In the genomic region with DNA sequence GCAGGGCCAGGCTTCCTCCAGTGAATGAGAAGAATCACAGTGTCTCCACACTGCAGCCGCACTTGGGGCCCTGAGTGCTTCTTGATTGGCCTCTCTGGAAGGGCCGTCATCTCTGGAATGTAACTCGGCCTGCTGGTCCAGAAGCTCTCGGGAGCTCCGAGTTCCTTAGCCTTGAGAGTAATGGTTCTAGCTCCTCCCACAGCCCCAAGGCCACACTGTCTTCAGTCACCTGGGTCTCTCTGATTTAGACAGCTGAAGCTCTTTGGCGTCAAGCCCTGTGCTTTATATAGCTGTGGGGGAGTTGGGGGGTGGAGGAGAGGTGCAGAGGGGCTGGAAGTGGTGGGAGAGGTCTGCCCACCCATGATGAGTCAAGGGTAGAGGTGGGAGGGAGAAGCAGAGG, we compare ENCODE assay signal across 9 mouse cellular contexts. TPM values are rescaled to one million over a fixed set of nuclear protein-coding genes. Genes with fewer than 3 reads are reported as not detected.
A peak's percentile ranks its signal among the peaks of the same experiment; 100 is the strongest.
DNase-seq lines count a peak whose midpoint lies in the region; ATAC-seq and TF ChIP-seq lines count a peak whose summit lies in the region.
"Had no signal": no experiment of that assay in that cellular context is flagged by ENCODE, and none has a peak within 500 bp of the region (broad histone marks: within the 10 kb centered on the region; RNA-seq: fewer than 3 reads in every experiment).

No protein-coding gene starts in this region.

- TF ChIP-seq POLR2A in myocyte (IDR thresholded peaks at IDR 0.05; ENCODE audit: insufficient read length, low read depth), result no peak
- TF ChIP-seq POLR2A in thymus, adult 2 months (IDR thresholded peaks at IDR 0.05; ENCODE audit: control insufficient read depth, extremely low read depth, insufficient read depth, low read length, poor library complexity), result no peak

- H3K4me3 ChIP-seq in limb, embryonic 11.5 days (ENCODE audit: low read depth, low read length), result no peak overlapping the region
- H3K4me3 ChIP-seq in myocyte, result no peak overlapping the region
- no peak overlapping the region for H3K4me3 ChIP-seq in thymus, adult 2 months (ENCODE audit: control insufficient read depth, insufficient read depth, low read length)
- H3K4me3 ChIP-seq in midbrain, embryonic 15.5 days, result no peak overlapping the region

- peak; percentile 40 for ATAC-seq in erythroblast, adult 5-6 weeks (replicated peaks; ENCODE audit: low FRiP score, poor library complexity, severe bottlenecking)
- no peak for ATAC-seq in limb, embryonic 11.5 days (ENCODE audit: insufficient number of reproducible peaks, low FRiP score, low TSS enrichment, low read depth)
- ATAC-seq in midbrain, embryonic 15.5 days (replicated peaks), result no peak

- H3K9me3 ChIP-seq in limb, embryonic 11.5 days (ENCODE audit: control insufficient read depth, low read length), result no peaks in the 10 kb centered on the region
- H3K9me3 ChIP-seq in midbrain, embryonic 15.5 days, result no peaks in the 10 kb centered on the region

- no peak overlapping the region for H3ac ChIP-seq in myocyte (ENCODE audit: control insufficient read depth, insufficient read length)

- 0 out of 2 replicates have a peak, but pooled peaks cover 3% of the 10 kb centered on the region for H3K36me3 ChIP-seq in limb, embryonic 11.5 days (ENCODE audit: control insufficient read depth, insufficient read depth, low read length)
- no peaks in the 10 kb centered on the region for H3K36me3 ChIP-seq in myocyte (ENCODE audit: control insufficient read depth, insufficient read depth)
- H3K36me3 ChIP-seq in thymus, adult 2 months (ENCODE audit: control insufficient read depth, insufficient read depth, low read length), result no peaks in the 10 kb centered on the region
- no peaks in the 10 kb centered on the region for H3K36me3 ChIP-seq in midbrain, embryonic 15.5 days (replicated peaks)

- DNase-seq in heart, adult 11 months, result peak; percentile 91
- DNase-seq in heart, adult 9 months (ENCODE audit: low spot score in 2 of 2), result no peak
- DNase-seq in limb, embryonic 11.5 days (ENCODE audit: low spot score), result peak; percentile 40
- DNase-seq in layer of hippocampus, postnatal 14 days (ENCODE audit: low spot score in 2 of 2), result no peak
- DNase-seq in thymus, adult 2 months, result no peak
- DNase-seq: cerebellum, adult 9-10 months had no signal

- WGBS in limb, embryonic 11.5 days, result 22% methylated on average over 6 of the region's 6 CpGs
- WGBS in thymus, adult 2 months, result 93% methylated on average over 6 of the region's 6 CpGs
- 76% methylated on average over 6 of the region's 6 CpGs for WGBS in midbrain, embryonic 15.5 days

- H3K27me3 ChIP-seq in limb, embryonic 11.5 days (ENCODE audit: control insufficient read depth, insufficient read depth, low read length), result no peaks in the 10 kb centered on the region
- H3K27me3 ChIP-seq in myocyte (ENCODE audit: control insufficient read depth, insufficient read depth, insufficient read length), result no peaks in the 10 kb centered on the region
- H3K27me3 ChIP-seq in thymus, adult 2 months (ENCODE audit: control insufficient read depth, insufficient read depth, low read length), result no peaks in the 10 kb centered on the region
- no peaks in the 10 kb centered on the region for H3K27me3 ChIP-seq in midbrain, embryonic 15.5 days (replicated peaks)

- no peak for TF ChIP-seq CTCF in thymus, adult 2 months (IDR thresholded peaks at IDR 0.05; ENCODE audit: borderline replicate concordance, control insufficient read depth, extremely low read depth, insufficient read depth, low read length, poor library complexity)

- no peak overlapping the region for H3K9ac ChIP-seq in limb, embryonic 11.5 days (ENCODE audit: low read length)
- H3K9ac ChIP-seq in midbrain, embryonic 15.5 days, result no peak overlapping the region

- peaks cover 7% of the 10 kb centered on the region; the same call in 1 of the 2 replicates for H3K4me1 ChIP-seq in limb, embryonic 11.5 days (ENCODE audit: control insufficient read depth, insufficient read depth, low read length)
- H3K4me1 ChIP-seq in thymus, adult 2 months (replicated peaks; ENCODE audit: control insufficient read depth, insufficient read depth, low read length), result 0 out of 2 replicates have a peak, but pooled peaks cover 3% of the 10 kb centered on the region
- no peaks in the 10 kb centered on the region for H3K4me1 ChIP-seq in midbrain, embryonic 15.5 days

- no peak overlapping the region for H3K4me2 ChIP-seq in limb, embryonic 11.5 days (ENCODE audit: low read depth, severe bottlenecking)
- H3K4me2 ChIP-seq in myocyte (ENCODE audit: low read depth), result peak overlapping the region; percentile 42
- H3K4me2 ChIP-seq in midbrain, embryonic 15.5 days, result no peak overlapping the region

- no peak overlapping the region for H3K27ac ChIP-seq in limb, embryonic 11.5 days (replicated peaks; ENCODE audit: low read depth, low read length)
- H3K27ac ChIP-seq in thymus, adult 2 months (ENCODE audit: control insufficient read depth, insufficient read depth, low read length), result no peak overlapping the region
- H3K27ac ChIP-seq in midbrain, embryonic 15.5 days, result no peak overlapping the region

- H3K79me2 ChIP-seq in myocyte (ENCODE audit: control insufficient read depth, insufficient read depth), result peaks cover 89% of the 10 kb centered on the region

TF ChIP-seq in myocyte, 11 proteins besides CTCF, POLR2A, EP300 and RAD21:
- peak in 1 of 3 experiments; percentile 65 for TF ChIP-seq MYOD1 (IDR thresholded peaks at IDR 0.05; ENCODE audit: control insufficient read depth in 1 of 3, insufficient read length in 2 of 3, low read depth in 2 of 3)
- no peak for TF ChIP-seq E2F4 (IDR thresholded peaks at IDR 0.05; ENCODE audit: insufficient read depth)
- peak in 2 of 3 experiments; percentile 2 to 59 for TF ChIP-seq MYOG (IDR thresholded peaks at IDR 0.05; ENCODE audit: control insufficient read depth in 1 of 3, insufficient read depth in 1 of 3, insufficient read length in 2 of 3, low read depth in 2 of 3)

RNA-seq across cellular contexts. Expression of gene Piezo1, which starts 14.1 kb away (rescaled TPM):
- 12.1 and 17.1 TPM in 2 replicates for total RNA-seq in erythroblast, adult 5-6 weeks (2015; ENCODE audit: low replicate concordance)
- total RNA-seq in erythroblast, adult 5-6 weeks (2017; ENCODE audit: low replicate concordance), result 14.7 and 23.0 TPM in 2 replicates
- polyA plus RNA-seq in limb, embryonic 11.5 days (2014; fragmentation: Nextera tagmentation; extraction: Ambion mirVana), result 6.2 and 7.2 TPM in 2 replicates
- polyA plus RNA-seq in myocyte (2012; fragmentation: generic; extraction: Trizol), result 156 TPM
- 1 to 10 TPM; 5.1 to 6.5 TPM for total RNA-seq in layer of hippocampus, postnatal 14 days (2021)
- 93.6 and 106 TPM in 2 replicates for polyA plus RNA-seq in thymus, adult 2 months (2012; rRNA removed)
- 2.7 and 3.3 TPM in 2 replicates for polyA plus RNA-seq in midbrain, embryonic 15.5 days (2015; fragmentation: Nextera tagmentation; extraction: Ambion mirVana)

RNA-seq across cellular contexts. Expression of gene Cdt1, which starts 30.8 kb away (rescaled TPM):
- total RNA-seq in erythroblast, adult 5-6 weeks (2015; ENCODE audit: low replicate concordance), result 16.1 and 24.2 TPM in 2 replicates
- 38.2 and 47.5 TPM in 2 replicates for total RNA-seq in erythroblast, adult 5-6 weeks (2017; ENCODE audit: low replicate concordance)
- polyA plus RNA-seq in limb, embryonic 11.5 days (2014; fragmentation: Nextera tagmentation; extraction: Ambion mirVana), result 46.4 and 51.7 TPM in 2 replicates
- 19.7 TPM for polyA plus RNA-seq in myocyte (2012; fragmentation: generic; extraction: Trizol)
- total RNA-seq in layer of hippocampus, postnatal 14 days (2021), result 1 to 10 TPM; 2.0 to 2.9 TPM
- 136 and 210 TPM in 2 replicates for polyA plus RNA-seq in thymus, adult 2 months (2012; rRNA removed)
- 7.0 and 8.2 TPM in 2 replicates for polyA plus RNA-seq in midbrain, embryonic 15.5 days (2015; fragmentation: Nextera tagmentation; extraction: Ambion mirVana)

RNA-seq across cellular contexts. Expression of gene Aprt, which starts 39.7 kb away (rescaled TPM):
- total RNA-seq in erythroblast, adult 5-6 weeks (2015; ENCODE audit: low replicate concordance), result 77.1 and 85.7 TPM in 2 replicates
- total RNA-seq in erythroblast, adult 5-6 weeks (2017; ENCODE audit: low replicate concordance), result 20.6 and 30.2 TPM in 2 replicates
- polyA plus RNA-seq in limb, embryonic 11.5 days (2014; fragmentation: Nextera tagmentation; extraction: Ambion mirVana), result 271 and 284 TPM in 2 replicates
- polyA plus RNA-seq in myocyte (2012; fragmentation: generic; extraction: Trizol), result 261 TPM
- 10 to 100 TPM; 74.0 to 82.4 TPM for total RNA-seq in layer of hippocampus, postnatal 14 days (2021)
- 119 and 136 TPM in 2 replicates for polyA plus RNA-seq in thymus, adult 2 months (2012; rRNA removed)
- 166 and 173 TPM in 2 replicates for polyA plus RNA-seq in midbrain, embryonic 15.5 days (2015; fragmentation: Nextera tagmentation; extraction: Ambion mirVana)

Comparison
In these comparisons a context has a peak if more than half of its experiments do, and no peak if none do; other contexts are left out.
1. DNase-seq: peak in heart, adult 11 months (single experiment) and limb, embryonic 11.5 days (single experiment); none in heart, adult 9 months (0 of 2), layer of hippocampus, postnatal 14 days (0 of 2) and thymus, adult 2 months (single experiment).
2. RNA of gene Piezo1, which starts 14.1 kb away (polyA plus RNA-seq): 156 TPM in myocyte (single experiment) and 93.6 to 106 TPM in thymus, adult 2 months; 6.2 to 7.2 TPM in limb, embryonic 11.5 days and 2.7 to 3.3 TPM in midbrain, embryonic 15.5 days; every median in the first group is over 10 times any median in the second.